Mouse (Mus musculus): Measurements from ENCODE around the gene Akap13. TPM values are rescaled to one million over a fixed set of nuclear protein-coding genes. Genes with fewer than 3 reads are reported as not detected.

Gene Akap13
- polyA plus RNA-seq, 1 experiment from 2014 or later, result 25.8 TPM

- Histone ChIP-seq H3K9ac (no peak overlapping the region), H3K27ac (no peak overlapping the region)
Measured at GRCm38 (mm10) chr7:75470318-75470925, 15.1 kb downstream of the Akap13 start.

GRCm38 (mm10) chr7:75472316-75473195, 17.2 kb downstream of the Akap13 start:
- H3K9me3 ChIP-seq, result no peaks in the 10 kb centered on the region
- no peak overlapping the region for H3K27ac ChIP-seq
- no peaks in the 10 kb centered on the region for H3K36me3 ChIP-seq
- H3K27me3 ChIP-seq (replicated peaks), result no peaks in the 10 kb centered on the region
- no peak overlapping the region for H3K4me3 ChIP-seq
- H3K4me1 ChIP-seq, result peaks cover 5% of the 10 kb centered on the region
- no peak for ATAC-seq (ENCODE audit: low FRiP score, low read depth)
- H3K4me2 ChIP-seq (replicated peaks), result no peak overlapping the region
- H3K9ac ChIP-seq, result no peak overlapping the region
- WGBS, result 87% methylated on average over 7 of the region's 7 CpGs

More at GRCm38 (mm10) chr7:75470318-75470925, 15.1 kb downstream of the Akap13 start:
- no peak for ATAC-seq (ENCODE audit: low FRiP score, low read depth)
- 44% methylated on average over 7 of the region's 7 CpGs for WGBS
- Histone ChIP-seq H3K4me3 (no peak overlapping the region), H3K27me3 (replicated peaks) (no peaks in the 10 kb centered on the region), H3K9me3 (no peaks in the 10 kb centered on the region), H3K4me1 (peaks cover 5% of the 10 kb centered on the region), H3K4me2 (replicated peaks) (no peak overlapping the region), H3K36me3 (no peaks in the 10 kb centered on the region)

GRCm38 (mm10) chr7:75473294-75473693, 18.0 kb downstream of the Akap13 start:
- Histone ChIP-seq H3K27me3 (replicated peaks) (no peaks in the 10 kb centered on the region), H3K36me3 (no peaks in the 10 kb centered on the region), H3K9me3 (no peaks in the 10 kb centered on the region), H3K4me3 (no peak overlapping the region), H3K4me2 (replicated peaks) (no peak overlapping the region), H3K9ac (no peak overlapping the region), H3K4me1 (peaks cover 5% of the 10 kb centered on the region), H3K27ac (no peak overlapping the region)
- no peak for ATAC-seq (ENCODE audit: low FRiP score, low read depth)
- WGBS, result 92% methylated on average over 1 of the region's 1 CpGs

GRCm38 (mm10) chr7:75474064-75474463, 18.7 kb downstream of the Akap13 start:
- H3K9ac ChIP-seq, result no peak overlapping the region
- H3K27ac ChIP-seq, result no peak overlapping the region
- 74% methylated on average over 1 of the region's 1 CpGs for WGBS
- H3K27me3 ChIP-seq (replicated peaks), result no peaks in the 10 kb centered on the region
- H3K36me3 ChIP-seq, result no peaks in the 10 kb centered on the region
- no peak overlapping the region for H3K4me3 ChIP-seq
- ATAC-seq (ENCODE audit: low FRiP score, low read depth), result no peak
- H3K4me2 ChIP-seq (replicated peaks), result no peak overlapping the region
- peaks cover 5% of the 10 kb centered on the region for H3K4me1 ChIP-seq
- no peaks in the 10 kb centered on the region for H3K9me3 ChIP-seq

GRCm38 (mm10) chr7:75474564-75475150, 19.3 kb downstream of the Akap13 start:
- no peaks in the 10 kb centered on the region for H3K36me3 ChIP-seq
- no peaks in the 10 kb centered on the region for H3K27me3 ChIP-seq (replicated peaks)
- no peak overlapping the region for H3K4me2 ChIP-seq (replicated peaks)
- H3K27ac ChIP-seq, result no peak overlapping the region
- no peak overlapping the region for H3K9ac ChIP-seq
- ATAC-seq (ENCODE audit: low FRiP score, low read depth), result no peak
- no peak overlapping the region for H3K4me3 ChIP-seq
- peaks cover 5% of the 10 kb centered on the region for H3K4me1 ChIP-seq
- H3K9me3 ChIP-seq, result no peaks in the 10 kb centered on the region

GRCm38 (mm10) chr7:75478060-75478459, 22.7 kb downstream of the Akap13 start:
- Histone ChIP-seq H3K27me3 (replicated peaks) (no peaks in the 10 kb centered on the region), H3K4me1 (no peaks in the 10 kb centered on the region), H3K4me2 (replicated peaks) (no peak overlapping the region), H3K27ac (no peak overlapping the region), H3K9ac (no peak overlapping the region), H3K4me3 (no peak overlapping the region), H3K36me3 (no peaks in the 10 kb centered on the region), H3K9me3 (no peaks in the 10 kb centered on the region)
- ATAC-seq (ENCODE audit: low FRiP score, low read depth), result no peak
- WGBS, result 92% methylated on average over 2 of the region's 2 CpGs

GRCm38 (mm10) chr7:75480721-75481426, 25.5 kb downstream of the Akap13 start:
- Histone ChIP-seq H3K4me1 (no peaks in the 10 kb centered on the region), H3K27me3 (replicated peaks) (no peaks in the 10 kb centered on the region), H3K36me3 (no peaks in the 10 kb centered on the region), H3K4me3 (no peak overlapping the region), H3K9ac (no peak overlapping the region), H3K4me2 (replicated peaks) (no peak overlapping the region), H3K9me3 (no peaks in the 10 kb centered on the region), H3K27ac (no peak overlapping the region)
- 74% methylated on average over 6 of the region's 6 CpGs for WGBS
- ATAC-seq (ENCODE audit: low FRiP score, low read depth), result no peak

- Histone ChIP-seq H3K9me3 (no peaks in the 10 kb centered on the region), H3K9ac (no peak overlapping the region), H3K4me3 (no peak overlapping the region), H3K27me3 (replicated peaks) (no peaks in the 10 kb centered on the region), H3K36me3 (no peaks in the 10 kb centered on the region), H3K4me1 (no peaks in the 10 kb centered on the region), H3K27ac (no peak overlapping the region), H3K4me2 (replicated peaks) (no peak overlapping the region)
- no peak for ATAC-seq (ENCODE audit: low FRiP score, low read depth)
- WGBS, result 86% methylated on average over 2 of the region's 2 CpGs
Measured at GRCm38 (mm10) chr7:75486031-75486430, 30.7 kb downstream of the Akap13 start.

GRCm38 (mm10) chr7:75495941-75496441, 40.7 kb downstream of the Akap13 start:
- Histone ChIP-seq H3K4me3 (no peak overlapping the region), H3K27me3 (replicated peaks) (no peaks in the 10 kb centered on the region), H3K36me3 (no peaks in the 10 kb centered on the region), H3K4me2 (replicated peaks) (no peak overlapping the region), H3K27ac (no peak overlapping the region), H3K9me3 (no peaks in the 10 kb centered on the region), H3K9ac (no peak overlapping the region), H3K4me1 (no peaks in the 10 kb centered on the region)
- no peak for ATAC-seq (ENCODE audit: low FRiP score, low read depth)
- WGBS, result 85% methylated on average over 3 of the region's 3 CpGs

- Histone ChIP-seq H3K9me3 (no peaks in the 10 kb centered on the region), H3K36me3 (no peaks in the 10 kb centered on the region), H3K27ac (no peak overlapping the region), H3K27me3 (replicated peaks) (no peaks in the 10 kb centered on the region), H3K4me3 (no peak overlapping the region), H3K4me2 (replicated peaks) (no peak overlapping the region), H3K9ac (no peak overlapping the region), H3K4me1 (no peaks in the 10 kb centered on the region)
- 65% methylated on average over 5 of the region's 5 CpGs for WGBS
- ATAC-seq (ENCODE audit: low FRiP score, low read depth), result no peak
Measured at GRCm38 (mm10) chr7:75498627-75499026, 43.3 kb downstream of the Akap13 start.

- Histone ChIP-seq H3K4me3 (no peak overlapping the region), H3K4me1 (no peaks in the 10 kb centered on the region), H3K27ac (no peak overlapping the region), H3K9ac (no peak overlapping the region), H3K9me3 (no peaks in the 10 kb centered on the region), H3K27me3 (replicated peaks) (no peaks in the 10 kb centered on the region), H3K36me3 (no peaks in the 10 kb centered on the region), H3K4me2 (replicated peaks) (no peak overlapping the region)
- 84% methylated on average over 7 of the region's 7 CpGs for WGBS
- ATAC-seq (ENCODE audit: low FRiP score, low read depth), result no peak
Measured at GRCm38 (mm10) chr7:75499271-75499670, 43.9 kb downstream of the Akap13 start.

- Histone ChIP-seq H3K27ac (no peak overlapping the region), H3K4me3 (no peak overlapping the region), H3K36me3 (no peaks in the 10 kb centered on the region), H3K9me3 (no peaks in the 10 kb centered on the region), H3K27me3 (replicated peaks) (no peaks in the 10 kb centered on the region), H3K4me2 (replicated peaks) (no peak overlapping the region), H3K4me1 (no peaks in the 10 kb centered on the region), H3K9ac (no peak overlapping the region)
- 94% methylated on average over 4 of the region's 4 CpGs for WGBS
- no peak for ATAC-seq (ENCODE audit: low FRiP score, low read depth)
Measured at GRCm38 (mm10) chr7:75500164-75500563, 44.8 kb downstream of the Akap13 start.
